Mouse (Mus musculus) heart, embryonic 15.5 days (tissue): ENCODE data around the gene Olfr692. TPM values are rescaled to one million over a fixed set of nuclear protein-coding genes. Genes with fewer than 3 reads are reported as not detected.

Source experiments
- ATAC-seq: fragments of 200-750 bp; cut with Nextera tagmentation; replicated peaks from 2 replicates; pipeline ENCODE4 v1.8.0; 2017; ENCODE audit warnings: low read depth, moderate TSS enrichment; ENCODE audit not compliant: insufficient number of reproducible peaks, insufficient read depth, low FRiP score
- H3K27ac ChIP-seq: fragments of 300-500 bp; sonication (generic); 2 replicates; pipeline ENCODE4 v1.5.1; 2015; ENCODE audit warnings: mild to moderate bottlenecking, inconsistent platforms
- H3K27me3 ChIP-seq: fragments of 300-500 bp; sonication (generic); 2 replicates; pipeline ENCODE4 v1.6.1; 2015; ENCODE audit warnings: inconsistent platforms
- H3K36me3 ChIP-seq: fragments of 300-500 bp; sonication (generic); 2 replicates; pipeline ENCODE4 v1.6.1; 2015; ENCODE audit warnings: mild to moderate bottlenecking, inconsistent platforms
- H3K4me1 ChIP-seq: fragments of 300-500 bp; sonication (generic); replicated peaks from 2 replicates; pipeline ENCODE4 v1.6.1; 2015; ENCODE audit warnings: inconsistent platforms
- H3K4me2 ChIP-seq: fragments of 300-500 bp; sonication (generic); 2 replicates; pipeline ENCODE4 v1.6.1; 2015; ENCODE audit warnings: inconsistent platforms, mild to moderate bottlenecking, moderate library complexity
- H3K4me3 ChIP-seq: fragments of 300-500 bp; sonication (generic); 2 replicates; pipeline ENCODE4 v1.5.1; 2015; ENCODE audit warnings: mild to moderate bottlenecking, inconsistent platforms
- H3K9ac ChIP-seq: fragments of 300-500 bp; sonication (generic); 2 replicates; pipeline ENCODE4 v1.6.1; 2015; ENCODE audit warnings: mild to moderate bottlenecking, inconsistent platforms
- H3K9me3 ChIP-seq: fragments of 300-500 bp; sonication (generic); replicated peaks from 2 replicates; pipeline ENCODE4 v1.6.1; 2016; ENCODE audit warnings: inconsistent platforms
- WGBS: fragments of 180-500 bp; shearing (Covaris S2); methylation state at CpG from one replicate; pipeline ENCODE4 v1.1.7; 2015; ENCODE audit warnings: mixed read lengths; 5-methylcytosine and 5-hydroxymethylcytosine counted together
- polyA plus RNA-seq: library from polyadenylated mRNA; unstranded; fragments of >200 nt; fragmentation: Nextera tagmentation; extraction: Ambion mirVana; gene quantifications from 2 replicates; pipeline ENCODE4 v1.2.1, GENCODE M21; 2015

Gene Olfr692
- polyA plus RNA-seq, 1 experiment from 2014 or later, result not detected

- ATAC-seq, result no peak
- Histone ChIP-seq H3K36me3 (peaks cover 21% of the 10 kb centered on the region), H3K27me3 (no peaks in the 10 kb centered on the region), H3K27ac (peak overlapping the region; percentile 71), H3K4me1 (peaks cover 11% of the 10 kb centered on the region), H3K9me3 (no peaks in the 10 kb centered on the region), H3K4me2 (no peak overlapping the region), H3K9ac (no peak overlapping the region), H3K4me3 (no peak overlapping the region)
- WGBS, result 79% methylated on average over 3 of the region's 3 CpGs
These were observed 5.9 kb downstream of the Olfr692 start for GRCm38 (mm10) chr7:105373976-105374375.

GRCm38 (mm10) chr7:105374866-105375265, 6.8 kb downstream of the Olfr692 start, which contains the start of gene Gm5901:
Gene Gm5901, plus strand, starts transcription at chr7:105375038.
- ATAC-seq, result no peak
- WGBS, result 73% methylated on average over 1 of the region's 1 CpGs
- Histone ChIP-seq H3K27me3 (no peaks in the 10 kb centered on the region), H3K9me3 (no peaks in the 10 kb centered on the region), H3K4me3 (no peak within 1 kb of the TSS), H3K9ac (no peak within 1 kb of the TSS), H3K27ac (peak within 1 kb of the TSS; percentile 71), H3K4me1 (peaks cover 11% of the 10 kb centered on the region), H3K36me3 (peaks cover 30% of the 10 kb centered on the region), H3K4me2 (no peak within 1 kb of the TSS)

- no peak overlapping the region for H3K9ac ChIP-seq
- H3K4me3 ChIP-seq, result no peak overlapping the region
- H3K9me3 ChIP-seq, result no peaks in the 10 kb centered on the region
- no peaks in the 10 kb centered on the region for H3K4me1 ChIP-seq
- no peak for ATAC-seq
- H3K36me3 ChIP-seq, result peaks cover 76% of the 10 kb centered on the region
- no peak overlapping the region for H3K4me2 ChIP-seq
- no peaks in the 10 kb centered on the region for H3K27me3 ChIP-seq
- 89% methylated on average over 3 of the region's 3 CpGs for WGBS
- no peak overlapping the region for H3K27ac ChIP-seq
These were observed 12.3 kb downstream of the Olfr692 start for GRCm38 (mm10) chr7:105380329-105380728.

GRCm38 (mm10) chr7:105387696-105388095, 19.7 kb downstream of the Olfr692 start:
- Histone ChIP-seq H3K27me3 (no peaks in the 10 kb centered on the region), H3K9me3 (no peaks in the 10 kb centered on the region), H3K4me2 (no peak overlapping the region), H3K4me1 (no peaks in the 10 kb centered on the region), H3K36me3 (peaks cover 66% of the 10 kb centered on the region), H3K27ac (no peak overlapping the region), H3K9ac (no peak overlapping the region), H3K4me3 (no peak overlapping the region)
- no peak for ATAC-seq
- WGBS, result 95% methylated on average over 2 of the region's 2 CpGs

- no peak for ATAC-seq
- Histone ChIP-seq H3K27me3 (no peaks in the 10 kb centered on the region), H3K36me3 (peaks cover 41% of the 10 kb centered on the region), H3K9me3 (no peaks in the 10 kb centered on the region), H3K9ac (no peak overlapping the region), H3K27ac (no peak overlapping the region), H3K4me1 (no peaks in the 10 kb centered on the region), H3K4me3 (no peak overlapping the region), H3K4me2 (no peak overlapping the region)
- WGBS, result 88% methylated on average over 2 of the region's 2 CpGs
These were observed 22.2 kb downstream of the Olfr692 start for GRCm38 (mm10) chr7:105390236-105390635.

GRCm38 (mm10) chr7:105394606-105395005, 26.6 kb downstream of the Olfr692 start:
- H3K27me3 ChIP-seq, result no peaks in the 10 kb centered on the region
- no peak overlapping the region for H3K27ac ChIP-seq
- H3K4me2 ChIP-seq, result no peak overlapping the region
- no peak overlapping the region for H3K9ac ChIP-seq
- 89% methylated on average over 1 of the region's 1 CpGs for WGBS
- peaks cover 12% of the 10 kb centered on the region for H3K4me1 ChIP-seq
- no peaks in the 10 kb centered on the region for H3K9me3 ChIP-seq
- no peak overlapping the region for H3K4me3 ChIP-seq
- ATAC-seq, result no peak
- H3K36me3 ChIP-seq, result peaks cover 6% of the 10 kb centered on the region

GRCm38 (mm10) chr7:105395131-105395820, 27.2 kb downstream of the Olfr692 start:
- no peak overlapping the region for H3K4me3 ChIP-seq
- no peaks in the 10 kb centered on the region; the same call in 1 of the 2 replicates for H3K36me3 ChIP-seq
- no peak overlapping the region for H3K27ac ChIP-seq
- H3K4me2 ChIP-seq, result no peak overlapping the region
- no peaks in the 10 kb centered on the region for H3K9me3 ChIP-seq
- no peak for ATAC-seq
- no peak overlapping the region for H3K9ac ChIP-seq
- no peaks in the 10 kb centered on the region for H3K27me3 ChIP-seq
- H3K4me1 ChIP-seq, result peaks cover 12% of the 10 kb centered on the region

GRCm38 (mm10) chr7:105396126-105396525, 28.1 kb downstream of the Olfr692 start:
- Histone ChIP-seq H3K4me3 (no peak overlapping the region), H3K4me1 (peaks cover 18% of the 10 kb centered on the region), H3K9ac (no peak overlapping the region), H3K4me2 (no peak overlapping the region), H3K27ac (no peak overlapping the region), H3K9me3 (no peaks in the 10 kb centered on the region), H3K27me3 (no peaks in the 10 kb centered on the region), H3K36me3 (no peaks in the 10 kb centered on the region; the same call in 1 of the 2 replicates)
- ATAC-seq, result no peak

GRCm38 (mm10) chr7:105399058-105399934, 31.3 kb downstream of the Olfr692 start:
- ATAC-seq, result peak; percentile 2; the same call in 1 of the 2 replicates

GRCm38 (mm10) chr7:105399935-105400624, 32.0 kb downstream of the Olfr692 start, which contains the start of gene Fam160a2:
Gene Fam160a2, minus strand, starts transcription at chr7:105400054.
- WGBS, result under 1% methylated on average over 55 of the region's 55 CpGs
- Histone ChIP-seq H3K27ac (peak within 1 kb of the TSS; percentile 93), H3K9ac (peak within 1 kb of the TSS; percentile 81), H3K4me3 (peak within 1 kb of the TSS; percentile 86), H3K4me1 (peaks cover 18% of the 10 kb centered on the region), H3K27me3 (no peaks in the 10 kb centered on the region), H3K4me2 (peak within 1 kb of the TSS; percentile 87), H3K36me3 (no peaks in the 10 kb centered on the region; the same call in 1 of the 2 replicates), H3K9me3 (no peaks in the 10 kb centered on the region)
- peak; percentile 99 for ATAC-seq

More at GRCm38 (mm10) chr7:105399058-105399934, 31.3 kb downstream of the Olfr692 start:
- peak overlapping the region; percentile 78 for H3K27ac ChIP-seq
- H3K4me2 ChIP-seq, result peak overlapping the region; percentile 87
- no peaks in the 10 kb centered on the region for H3K9me3 ChIP-seq
- no peaks in the 10 kb centered on the region for H3K27me3 ChIP-seq
- no peaks in the 10 kb centered on the region; the same call in 1 of the 2 replicates for H3K36me3 ChIP-seq
- H3K4me3 ChIP-seq, result peak overlapping the region; percentile 86
- H3K9ac ChIP-seq, result peak overlapping the region; percentile 81
- WGBS, result 2% methylated on average over 25 of the region's 25 CpGs
- H3K4me1 ChIP-seq, result peaks cover 18% of the 10 kb centered on the region

GRCm38 (mm10) chr7:105404268-105404667, 36.2 kb downstream of the Olfr692 start, which contains the start of gene Cnga4:
Gene Cnga4, plus strand, starts transcription at chr7:105404568.
- Histone ChIP-seq H3K4me1 (peaks cover 7% of the 10 kb centered on the region), H3K4me2 (no peak within 1 kb of the TSS), H3K27ac (no peak within 1 kb of the TSS), H3K4me3 (no peak within 1 kb of the TSS), H3K36me3 (no peaks in the 10 kb centered on the region), H3K9ac (no peak within 1 kb of the TSS), H3K9me3 (no peaks in the 10 kb centered on the region), H3K27me3 (no peaks in the 10 kb centered on the region)
- no peak for ATAC-seq
- WGBS, result 62% methylated on average over 5 of the region's 5 CpGs
